Mouse (Mus musculus): ENCODE results near the gene Adamts20. TPM values are rescaled to one million over a fixed set of nuclear protein-coding genes. Genes with fewer than 3 reads are reported as not detected.
A peak's percentile ranks its signal among the peaks of the same experiment; 100 is the strongest.

Gene Adamts20
- polyA plus RNA-seq, 1 experiment from 2014 or later = 2.8 TPM

GRCm38 (mm10) chr15:94276418-94276817 is 188.8 kb downstream of the Adamts20 start:
- H3K4me3 ChIP-seq (replicated peaks; ENCODE audit: low read length) = no peak overlapping the region
- no peak overlapping the region for H3K27ac ChIP-seq (ENCODE audit: low read length)
- no peaks in the 10 kb centered on the region for H3K4me1 ChIP-seq (replicated peaks; ENCODE audit: control insufficient read depth, insufficient read depth, low read length)
- no peak for ATAC-seq
- no peaks in the 10 kb centered on the region for H3K36me3 ChIP-seq (ENCODE audit: control insufficient read depth, insufficient read depth)
- H3K4me2 ChIP-seq (ENCODE audit: low read length) = no peak overlapping the region
- no peaks in the 10 kb centered on the region for H3K9me3 ChIP-seq (ENCODE audit: control insufficient read depth, low read length)
- no peak overlapping the region for H3K9ac ChIP-seq (replicated peaks; ENCODE audit: low read depth, low read length)
- no peaks in the 10 kb centered on the region for H3K27me3 ChIP-seq (replicated peaks; ENCODE audit: control insufficient read depth, insufficient read depth, low read length)
- WGBS = 73% methylated on average over 8 of the region's 8 CpGs

DNA sequence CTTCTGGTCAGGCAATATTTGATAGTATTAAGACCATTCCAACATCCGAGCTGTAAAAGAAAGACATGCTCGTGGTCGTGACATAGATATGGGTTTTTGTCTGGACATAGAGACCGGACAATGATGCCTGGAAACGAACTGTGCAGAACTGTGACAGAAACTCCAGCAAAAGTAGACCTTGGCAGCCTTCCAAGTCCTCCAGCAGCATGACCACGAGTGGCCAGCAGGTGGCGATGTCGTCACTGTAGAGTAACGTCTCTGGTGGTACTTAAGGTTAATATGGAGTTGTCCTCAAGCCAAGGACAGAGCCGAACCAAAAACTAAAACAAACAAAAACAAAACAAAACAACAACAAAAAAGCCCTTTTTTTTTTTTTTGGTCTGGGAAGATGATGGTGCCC is 199.6 kb downstream of the Adamts20 start:
- H3K27ac ChIP-seq (ENCODE audit: low read length) = no peak overlapping the region
- 16% methylated on average over 10 of the region's 10 CpGs for WGBS

DNA sequence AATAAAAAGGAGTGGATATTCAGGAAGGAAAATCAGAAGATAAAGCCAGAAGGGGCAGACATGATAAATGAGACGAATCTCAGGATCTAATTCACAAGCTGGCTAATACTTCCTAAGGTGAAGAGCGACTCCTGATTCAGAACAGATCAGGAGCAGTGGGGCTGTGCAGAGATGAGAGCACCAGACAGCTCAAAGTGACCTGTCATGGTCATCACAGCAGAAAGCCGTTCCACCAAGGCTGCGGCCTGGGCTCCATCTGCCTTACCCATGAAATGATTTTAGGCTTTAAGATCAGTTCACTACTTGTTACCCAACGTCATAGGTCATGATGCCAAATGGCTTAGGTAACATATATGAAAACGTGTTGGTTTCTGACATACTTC is 200.7 kb downstream of the Adamts20 start:
- 56% methylated on average over 6 of the region's 6 CpGs for WGBS

More for the DNA sequence above, 199.6 kb downstream of the Adamts20 start:
- Histone ChIP-seq H3K4me1 (replicated peaks; ENCODE audit: control insufficient read depth, insufficient read depth, low read length) (peaks cover 12% of the 10 kb centered on the region), H3K4me2 (ENCODE audit: low read length) (no peak overlapping the region), H3K9ac (replicated peaks; ENCODE audit: low read depth, low read length) (no peak overlapping the region), H3K36me3 (ENCODE audit: control insufficient read depth, insufficient read depth) (no peaks in the 10 kb centered on the region), H3K4me3 (replicated peaks; ENCODE audit: low read length) (no peak overlapping the region), H3K27me3 (replicated peaks; ENCODE audit: control insufficient read depth, insufficient read depth, low read length) (no peaks in the 10 kb centered on the region), H3K9me3 (ENCODE audit: control insufficient read depth, low read length) (no peaks in the 10 kb centered on the region)
- no peak for ATAC-seq

GRCm38 (mm10) chr15:94263866-94264496 is 201.2 kb downstream of the Adamts20 start:
- no peaks in the 10 kb centered on the region for H3K9me3 ChIP-seq (ENCODE audit: control insufficient read depth, low read length)
- WGBS = 37% methylated on average over 8 of the region's 8 CpGs
- no peak overlapping the region for H3K4me2 ChIP-seq (ENCODE audit: low read length)
- no peak overlapping the region for H3K9ac ChIP-seq (replicated peaks; ENCODE audit: low read depth, low read length)
- H3K4me1 ChIP-seq (replicated peaks; ENCODE audit: control insufficient read depth, insufficient read depth, low read length) = peaks cover 12% of the 10 kb centered on the region
- H3K27me3 ChIP-seq (replicated peaks; ENCODE audit: control insufficient read depth, insufficient read depth, low read length) = no peaks in the 10 kb centered on the region
- peak overlapping the region; percentile 25; the same call in 1 of the 2 replicates for H3K27ac ChIP-seq (ENCODE audit: low read length)
- ATAC-seq = peak; percentile 82
- no peaks in the 10 kb centered on the region for H3K36me3 ChIP-seq (ENCODE audit: control insufficient read depth, insufficient read depth)
- H3K4me3 ChIP-seq (replicated peaks; ENCODE audit: low read length) = no peak overlapping the region

More for the DNA sequence above, 200.7 kb downstream of the Adamts20 start:
- Histone ChIP-seq H3K4me3 (replicated peaks; ENCODE audit: low read length) (no peak overlapping the region), H3K36me3 (ENCODE audit: control insufficient read depth, insufficient read depth) (no peaks in the 10 kb centered on the region), H3K9me3 (ENCODE audit: control insufficient read depth, low read length) (no peaks in the 10 kb centered on the region), H3K9ac (replicated peaks; ENCODE audit: low read depth, low read length) (no peak overlapping the region), H3K4me2 (ENCODE audit: low read length) (no peak overlapping the region), H3K27me3 (replicated peaks; ENCODE audit: control insufficient read depth, insufficient read depth, low read length) (no peaks in the 10 kb centered on the region), H3K4me1 (replicated peaks; ENCODE audit: control insufficient read depth, insufficient read depth, low read length) (peaks cover 12% of the 10 kb centered on the region), H3K27ac (ENCODE audit: low read length) (0 out of 2 replicates have a peak overlapping the region, but pooled peaks have one; percentile 25)
- 0 out of 2 replicates have a peak, but pooled peaks have one; percentile 14 for ATAC-seq

DNA sequence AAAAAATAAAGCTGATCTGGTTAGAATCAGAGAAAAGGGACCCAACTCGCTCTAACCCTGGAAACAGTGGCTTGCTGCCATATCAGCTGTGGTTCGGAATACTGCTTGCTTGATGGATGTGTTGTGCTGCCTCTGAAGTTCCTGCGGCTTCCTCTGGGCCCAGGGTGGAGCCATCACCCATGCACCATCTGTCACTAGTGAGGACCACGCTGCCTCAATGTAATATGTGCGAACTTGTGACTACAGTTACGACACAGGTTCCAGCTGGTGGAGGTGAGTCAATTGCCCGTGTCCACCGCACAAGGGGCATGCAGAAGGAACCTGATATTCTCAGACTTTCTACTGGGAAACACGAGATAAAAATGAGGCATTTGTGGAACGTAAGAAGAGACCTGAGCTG is 202.0 kb downstream of the Adamts20 start:
- Histone ChIP-seq H3K27me3 (replicated peaks; ENCODE audit: control insufficient read depth, insufficient read depth, low read length) (no peaks in the 10 kb centered on the region), H3K4me3 (replicated peaks; ENCODE audit: low read length) (no peak overlapping the region), H3K4me2 (ENCODE audit: low read length) (no peak overlapping the region), H3K4me1 (replicated peaks; ENCODE audit: control insufficient read depth, insufficient read depth, low read length) (peaks cover 12% of the 10 kb centered on the region), H3K27ac (ENCODE audit: low read length) (no peak overlapping the region; the same call in 1 of the 2 replicates), H3K9me3 (ENCODE audit: control insufficient read depth, low read length) (no peaks in the 10 kb centered on the region), H3K36me3 (ENCODE audit: control insufficient read depth, insufficient read depth) (no peaks in the 10 kb centered on the region), H3K9ac (replicated peaks; ENCODE audit: low read depth, low read length) (no peak overlapping the region)
- WGBS = 55% methylated on average over 10 of the region's 10 CpGs
- ATAC-seq = peak; percentile 45; the same call in 1 of the 2 replicates

GRCm38 (mm10) chr15:94259497-94259896 is 205.7 kb downstream of the Adamts20 start:
- H3K4me3 ChIP-seq (replicated peaks; ENCODE audit: low read length) = no peak overlapping the region
- H3K9ac ChIP-seq (replicated peaks; ENCODE audit: low read depth, low read length) = no peak overlapping the region
- ATAC-seq = no peak
- H3K27me3 ChIP-seq (replicated peaks; ENCODE audit: control insufficient read depth, insufficient read depth, low read length) = no peaks in the 10 kb centered on the region
- no peaks in the 10 kb centered on the region for H3K9me3 ChIP-seq (ENCODE audit: control insufficient read depth, low read length)
- H3K36me3 ChIP-seq (ENCODE audit: control insufficient read depth, insufficient read depth) = no peaks in the 10 kb centered on the region
- WGBS = 96% methylated on average over 4 of the region's 4 CpGs
- no peak overlapping the region for H3K27ac ChIP-seq (ENCODE audit: low read length)
- no peak overlapping the region for H3K4me2 ChIP-seq (ENCODE audit: low read length)
- H3K4me1 ChIP-seq (replicated peaks; ENCODE audit: control insufficient read depth, insufficient read depth, low read length) = peaks cover 18% of the 10 kb centered on the region

DNA sequence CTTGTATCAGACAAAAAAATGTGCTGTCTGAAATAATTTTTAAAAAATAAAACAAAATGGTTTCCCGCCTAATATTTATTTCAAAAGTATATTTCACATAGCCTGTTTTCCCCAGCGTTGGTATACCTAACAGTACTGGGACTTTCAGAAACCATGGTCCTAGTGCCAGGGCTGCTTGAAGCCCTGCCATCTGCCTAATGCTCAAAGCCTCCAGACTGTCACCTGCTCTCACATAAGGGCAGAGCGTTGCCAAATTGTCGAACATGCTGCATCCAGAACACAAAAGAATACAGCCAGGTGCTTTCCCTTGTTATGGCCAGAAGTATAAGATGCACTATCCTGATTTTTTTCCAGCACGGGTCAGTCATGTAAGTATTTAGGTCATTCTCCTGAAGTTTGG is 209.7 kb downstream of the Adamts20 start:
- Histone ChIP-seq H3K9me3 (ENCODE audit: control insufficient read depth, low read length) (no peaks in the 10 kb centered on the region), H3K36me3 (ENCODE audit: control insufficient read depth, insufficient read depth) (no peaks in the 10 kb centered on the region), H3K27ac (ENCODE audit: low read length) (no peak overlapping the region), H3K27me3 (replicated peaks; ENCODE audit: control insufficient read depth, insufficient read depth, low read length) (no peaks in the 10 kb centered on the region), H3K9ac (replicated peaks; ENCODE audit: low read depth, low read length) (no peak overlapping the region), H3K4me1 (replicated peaks; ENCODE audit: control insufficient read depth, insufficient read depth, low read length) (peaks cover 17% of the 10 kb centered on the region), H3K4me3 (replicated peaks; ENCODE audit: low read length) (no peak overlapping the region), H3K4me2 (ENCODE audit: low read length) (no peak overlapping the region)
- no peak for ATAC-seq
- 64% methylated on average over 5 of the region's 5 CpGs for WGBS

DNA sequence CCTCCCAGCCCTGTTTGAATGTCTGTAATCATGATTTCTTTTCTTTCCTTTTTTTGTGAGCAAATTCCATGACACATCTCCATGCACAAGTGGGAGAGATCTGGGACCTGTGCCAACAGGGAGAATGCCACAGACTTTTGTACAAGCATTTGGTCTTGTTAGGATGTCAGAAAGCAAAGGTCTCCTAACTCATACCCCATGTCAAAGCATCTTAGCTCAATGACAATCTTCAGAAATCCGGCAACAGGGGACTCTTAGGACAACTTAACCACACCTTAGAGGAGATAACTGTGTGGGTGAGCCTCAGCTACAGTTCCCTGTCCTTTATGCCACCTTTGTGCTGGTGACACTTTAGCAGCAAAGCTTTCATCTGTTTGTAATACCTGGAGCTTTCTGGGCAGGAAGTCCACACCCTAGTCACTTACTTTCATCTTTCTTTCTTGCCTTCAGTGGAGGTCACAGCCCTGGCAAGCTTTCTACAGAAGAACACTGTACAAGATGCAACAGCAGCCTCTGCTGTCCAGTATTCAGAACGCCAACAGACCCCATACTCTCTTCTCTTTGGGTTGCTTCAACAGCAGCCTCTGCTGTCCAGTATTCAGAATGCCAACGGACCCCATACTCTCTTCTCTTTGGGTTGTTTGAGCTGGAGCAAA is 210.2 kb downstream of the Adamts20 start:
- no peak overlapping the region; the same call in 1 of the 2 replicates for H3K27ac ChIP-seq (ENCODE audit: low read length)
- no peak overlapping the region for H3K9ac ChIP-seq (replicated peaks; ENCODE audit: low read depth, low read length)
- no peak for ATAC-seq
- no peaks in the 10 kb centered on the region for H3K9me3 ChIP-seq (ENCODE audit: control insufficient read depth, low read length)
- 45% methylated on average over 3 of the region's 3 CpGs for WGBS
- peaks cover 17% of the 10 kb centered on the region for H3K4me1 ChIP-seq (replicated peaks; ENCODE audit: control insufficient read depth, insufficient read depth, low read length)
- H3K4me3 ChIP-seq (replicated peaks; ENCODE audit: low read length) = no peak overlapping the region
- H3K27me3 ChIP-seq (replicated peaks; ENCODE audit: control insufficient read depth, insufficient read depth, low read length) = no peaks in the 10 kb centered on the region
- H3K36me3 ChIP-seq (ENCODE audit: control insufficient read depth, insufficient read depth) = no peaks in the 10 kb centered on the region
- H3K4me2 ChIP-seq (ENCODE audit: low read length) = no peak overlapping the region

GRCm38 (mm10) chr15:94254091-94254860 is 210.9 kb downstream of the Adamts20 start:
- 38% methylated on average over 14 of the region's 14 CpGs for WGBS
- ATAC-seq = peak; percentile 86
- H3K27ac ChIP-seq (ENCODE audit: low read length) = 0 out of 2 replicates have a peak overlapping the region, but pooled peaks have one; percentile 5

More at GRCm38 (mm10) chr15:94254091-94254860, 210.9 kb downstream of the Adamts20 start:
- Histone ChIP-seq H3K36me3 (ENCODE audit: control insufficient read depth, insufficient read depth) (no peaks in the 10 kb centered on the region), H3K4me3 (replicated peaks; ENCODE audit: low read length) (no peak overlapping the region), H3K27me3 (replicated peaks; ENCODE audit: control insufficient read depth, insufficient read depth, low read length) (no peaks in the 10 kb centered on the region), H3K9ac (replicated peaks; ENCODE audit: low read depth, low read length) (no peak overlapping the region), H3K9me3 (ENCODE audit: control insufficient read depth, low read length) (no peaks in the 10 kb centered on the region), H3K4me2 (ENCODE audit: low read length) (peak overlapping the region; percentile 1; the same call in 1 of the 2 replicates), H3K4me1 (replicated peaks; ENCODE audit: control insufficient read depth, insufficient read depth, low read length) (peaks cover 17% of the 10 kb centered on the region)
